Mouse (Mus musculus) thymus, adult 2 months (tissue): ENCODE data around the gene Ddx27.

Experiments used
- CTCF ChIP-seq: fragments of 200-500 bp; IDR thresholded peaks from 2 replicates; pipeline ENCODE4 v1.5.1; 2012; ENCODE audit warnings: mild to moderate bottlenecking, control low read depth, low read length, moderate library complexity, borderline replicate concordance; ENCODE audit not compliant: control insufficient read depth, poor library complexity, insufficient read depth; ENCODE audit errors: extremely low read depth
- POLR2A ChIP-seq: fragments of 200-500 bp; IDR thresholded peaks from 2 replicates; pipeline ENCODE4 v1.6.1; 2012; ENCODE audit warnings: mild to moderate bottlenecking, low read length, control low read depth, moderate library complexity; ENCODE audit not compliant: control insufficient read depth, poor library complexity, insufficient read depth; ENCODE audit errors: extremely low read depth

DNA sequence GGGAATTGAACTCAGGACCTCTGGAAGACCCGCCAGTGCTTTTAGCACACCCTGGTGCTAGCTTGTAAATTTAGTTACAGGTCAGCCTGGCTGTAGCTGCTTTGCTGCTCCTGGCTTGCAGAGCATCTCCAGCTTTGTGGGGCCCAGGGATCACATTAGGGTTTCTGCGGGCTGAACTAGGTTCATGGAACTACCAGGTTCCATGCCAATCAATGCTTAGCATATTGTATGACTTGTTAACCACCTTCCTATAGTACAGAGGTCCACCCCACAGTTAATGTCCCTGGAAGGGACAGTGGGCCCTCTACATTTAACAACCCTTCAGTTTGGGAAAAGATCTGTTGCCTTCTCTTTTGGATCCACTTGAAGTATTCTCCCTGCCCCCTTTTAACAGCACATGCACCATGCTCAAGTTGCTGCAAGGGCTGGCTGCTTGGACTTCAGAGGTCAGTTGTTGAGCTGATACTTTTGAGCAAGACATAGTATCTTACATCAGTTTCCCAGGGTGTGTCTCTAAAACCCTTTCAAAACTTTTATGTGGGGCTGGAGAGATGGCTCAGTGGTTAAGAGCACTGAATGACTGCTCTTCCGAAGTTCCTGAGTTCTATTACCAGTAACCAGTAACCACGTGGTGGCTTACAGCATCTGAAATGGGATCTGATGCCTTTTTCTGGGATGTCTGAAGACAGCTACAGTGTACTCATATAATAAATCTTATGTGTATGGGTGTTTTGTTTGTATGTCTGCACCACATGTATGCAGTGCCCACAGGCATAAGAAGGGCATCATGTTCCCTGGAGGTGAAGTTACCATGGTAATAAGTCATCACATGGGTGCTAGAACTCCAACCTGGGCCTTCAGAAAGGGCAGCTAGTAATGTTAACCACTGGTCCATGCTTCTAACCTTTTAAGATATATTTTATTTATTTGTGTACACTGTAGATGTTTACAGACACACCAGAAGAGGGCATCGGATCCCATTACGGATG lies 51.8 kb downstream of the Ddx27 start:
- TF ChIP-seq CTCF (no peak), POLR2A (no peak)
